Mouse (Mus musculus) stomach, postnatal 0 days (tissue): Measurements from ENCODE around the gene A630001G21Rik.

Source experiments
- CTCF ChIP-seq: IDR thresholded peaks from 2 replicates; pipeline ENCODE4 v1.5.1; 2016; ENCODE audit warnings: antibody characterized with exemption, low read depth, mild to moderate bottlenecking, moderate library complexity
- EP300 ChIP-seq: optimal IDR thresholded peaks from 2 replicates; pipeline ENCODE3; 2016; ENCODE audit warnings: antibody characterized with exemption

DNA sequence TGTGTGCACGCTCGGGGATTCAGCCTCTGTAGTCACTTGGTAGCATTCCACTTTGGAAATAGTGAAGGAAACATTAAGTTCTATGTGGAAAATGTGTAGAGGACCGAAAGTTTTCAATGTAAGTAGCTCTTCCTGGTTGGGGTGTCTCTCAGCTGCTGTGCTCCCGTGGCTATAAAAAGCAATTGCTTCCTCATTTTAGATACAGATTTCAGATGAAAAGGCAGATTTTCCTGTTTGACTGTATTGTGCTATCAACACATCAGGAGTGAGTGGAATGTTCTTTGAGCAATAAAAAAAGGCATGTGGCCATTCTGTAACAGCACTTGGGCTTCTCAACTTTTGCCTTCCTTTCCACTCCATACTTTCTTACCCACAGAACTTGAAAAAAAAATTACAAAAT, 30.8 kb upstream of the A630001G21Rik start:
- TF ChIP-seq CTCF: no peak
- TF ChIP-seq EP300: no peak
